Mouse (Mus musculus) retina, postnatal 7 days (tissue): Measurements from ENCODE around the gene Mrpl20.

ENCODE experiments used
- DNase-seq: peaks from one replicate; pipeline ENCODE4 v3.0.0-alpha.2; 2012; ENCODE audit warnings: low read depth, low spot score

The Mrpl20 gene

GRCm38 (mm10) chr4:155851951-155852411 lies 49.3 kb downstream of the Mrpl20 start:
- no peak for DNase-seq

GRCm38 (mm10) chr4:155853421-155853820 lies 50.7 kb downstream of the Mrpl20 start:
- DNase-seq, result no peak

- DNase-seq, result no peak
Measured at GRCm38 (mm10) chr4:155854991-155855390, 52.3 kb downstream of the Mrpl20 start.

GRCm38 (mm10) chr4:155856071-155856470 lies 53.4 kb downstream of the Mrpl20 start:
- DNase-seq, result no peak

- no peak for DNase-seq
Measured at GRCm38 (mm10) chr4:155856881-155857280, 54.2 kb downstream of the Mrpl20 start.

- no peak for DNase-seq
Measured at GRCm38 (mm10) chr4:155859318-155859717, 56.6 kb downstream of the Mrpl20 start.
